In the genomic region with DNA sequence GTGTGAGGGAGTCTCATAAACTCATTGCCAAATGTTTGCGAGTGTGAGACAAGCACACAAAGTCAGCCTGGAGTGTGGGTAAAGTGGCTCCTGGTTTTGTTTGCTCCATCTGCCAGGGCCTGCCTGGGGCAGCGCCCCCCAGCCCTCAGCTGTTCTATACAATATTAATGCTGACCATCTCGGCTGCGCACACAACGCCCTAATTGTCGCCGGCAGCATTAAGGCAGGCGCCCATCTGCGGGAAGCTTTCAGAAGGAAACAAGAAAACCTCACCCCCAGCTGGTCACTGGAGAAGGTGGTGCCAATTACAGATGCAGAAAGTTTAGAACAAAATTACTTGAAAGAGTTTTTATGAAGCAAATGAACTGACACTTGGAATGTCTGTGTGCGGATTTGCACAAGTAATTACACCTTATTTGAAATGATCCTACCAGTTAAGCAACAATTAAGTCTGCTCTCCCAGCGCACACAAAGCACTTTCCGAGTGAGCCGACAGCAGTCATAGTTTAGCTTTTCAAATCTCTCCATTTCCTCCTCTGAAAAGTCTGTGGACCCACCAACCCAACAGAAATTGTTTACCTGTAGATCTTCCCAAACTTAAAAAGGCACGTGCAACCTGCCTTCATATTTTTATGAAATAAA, we compare ENCODE assay signal across 11 mouse cellular contexts. TPM values are rescaled to one million over a fixed set of nuclear protein-coding genes. Genes with fewer than 3 reads are reported as not detected.
DNase-seq lines count a peak whose midpoint lies in the region; ATAC-seq and TF ChIP-seq lines count a peak whose summit lies in the region.
"Had no signal": no experiment of that assay in that cellular context is flagged by ENCODE, and none has a peak within 500 bp of the region (broad histone marks: within the 10 kb centered on the region; RNA-seq: fewer than 3 reads in every experiment).

No protein-coding gene starts in this region.

- no peaks in the 10 kb centered on the region for H3K9me3 ChIP-seq in forebrain, postnatal 0 days (ENCODE audit: low read length)
- no peaks in the 10 kb centered on the region for H3K9me3 ChIP-seq in midbrain, embryonic 11.5 days (ENCODE audit: control insufficient read depth, low read length)
- no peaks in the 10 kb centered on the region for H3K9me3 ChIP-seq in neural tube, embryonic 15.5 days (replicated peaks)

- WGBS in forebrain, postnatal 0 days: 4% methylated on average over 14 of the region's 14 CpGs
- 13% methylated on average over 14 of the region's 14 CpGs for WGBS in midbrain, embryonic 11.5 days
- WGBS in neural tube, embryonic 15.5 days: 10% methylated on average over 14 of the region's 14 CpGs

- peak overlapping the region; percentile 3; the same call in 1 of the 2 replicates for H3K4me3 ChIP-seq in forebrain, postnatal 0 days (ENCODE audit: low read depth, low read length)
- H3K4me3 ChIP-seq in midbrain, embryonic 11.5 days (ENCODE audit: low read depth, low read length): peak overlapping the region; percentile 46
- peak overlapping the region; percentile 15; the same call in 1 of the 2 replicates for H3K4me3 ChIP-seq in neural tube, embryonic 15.5 days (replicated peaks)

- peak; percentile 3; the same call in 1 of the 2 replicates for ATAC-seq in forebrain, postnatal 0 days
- peak; percentile 53 for ATAC-seq in midbrain, embryonic 11.5 days (ENCODE audit: low FRiP score)
- ATAC-seq in neural tube, embryonic 15.5 days (ENCODE audit: low FRiP score): no peak

- peak overlapping the region; percentile 66 for H3K27ac ChIP-seq in forebrain, postnatal 0 days (ENCODE audit: low read depth, low read length)
- peak overlapping the region; percentile 96 for H3K27ac ChIP-seq in midbrain, embryonic 11.5 days (ENCODE audit: low read depth, low read length)
- H3K27ac ChIP-seq in neural tube, embryonic 15.5 days (replicated peaks): peak overlapping the region; percentile 81

- intact Hi-C loops in heart, postnatal 36 days (cut with DNase I): no loop called here

- peak overlapping the region; percentile 26 for H3K4me2 ChIP-seq in forebrain, postnatal 0 days (ENCODE audit: low read depth)
- peak overlapping the region; percentile 68 for H3K4me2 ChIP-seq in midbrain, embryonic 11.5 days
- H3K4me2 ChIP-seq in neural tube, embryonic 15.5 days: peak overlapping the region; percentile 62

- H3K36me3 ChIP-seq in forebrain, postnatal 0 days (ENCODE audit: insufficient read depth): no peaks in the 10 kb centered on the region
- H3K36me3 ChIP-seq in midbrain, embryonic 11.5 days (ENCODE audit: control insufficient read depth, insufficient read depth, low read length): no peaks in the 10 kb centered on the region
- no peaks in the 10 kb centered on the region for H3K36me3 ChIP-seq in neural tube, embryonic 15.5 days

- TF ChIP-seq CTCF in forebrain, postnatal 0 days (IDR thresholded peaks at IDR 0.05; ENCODE audit: low read depth): no peak

- H3K4me1 ChIP-seq in forebrain, postnatal 0 days (ENCODE audit: insufficient read depth): peaks cover 20% of the 10 kb centered on the region
- H3K4me1 ChIP-seq in midbrain, embryonic 11.5 days (ENCODE audit: control insufficient read depth, insufficient read depth, low read length): peaks cover 25% of the 10 kb centered on the region
- peaks cover 48% of the 10 kb centered on the region for H3K4me1 ChIP-seq in neural tube, embryonic 15.5 days

- H3K9ac ChIP-seq in forebrain, postnatal 0 days: peak overlapping the region; percentile 19; the same call in 1 of the 2 replicates
- H3K9ac ChIP-seq in midbrain, embryonic 11.5 days (ENCODE audit: low read length): peak overlapping the region; percentile 74
- H3K9ac ChIP-seq in neural tube, embryonic 15.5 days (replicated peaks): no peak overlapping the region

- peak; percentile 61 for DNase-seq in heart, adult 11 months
- DNase-seq in heart, postnatal 36 days: no peak
- DNase-seq in forebrain, postnatal 0 days: peak; percentile 33
- DNase-seq in midbrain, embryonic 11.5 days (ENCODE audit: low spot score, missing footprints): peak; percentile 92
- no peak for DNase-seq in cerebellum, adult 9-10 months
- no peak for DNase-seq in urinary bladder, postnatal 25 days (ENCODE audit: low spot score)
- DNase-seq in urinary bladder, adult 2 months (ENCODE audit: low spot score): no peak
- DNase-seq: layer of hippocampus, postnatal 36 days had no signal

- H3K27me3 ChIP-seq in forebrain, postnatal 0 days (ENCODE audit: insufficient read depth, low read length): no peaks in the 10 kb centered on the region
- no peaks in the 10 kb centered on the region for H3K27me3 ChIP-seq in midbrain, embryonic 11.5 days (ENCODE audit: control insufficient read depth, insufficient read depth, low read length)
- H3K27me3 ChIP-seq in neural tube, embryonic 15.5 days (replicated peaks): no peaks in the 10 kb centered on the region

RNA-seq across cellular contexts. Expression of a gene that starts 0.9 kb away (rescaled TPM):
- not detected for total RNA-seq in heart, postnatal 36 days (2021)
- total RNA-seq in forebrain, postnatal 0 days (2014; rRNA removed): 39.0 and 55.0 TPM in 2 replicates
- polyA plus RNA-seq in forebrain, postnatal 0 days (2015; fragmentation: Nextera tagmentation; extraction: Ambion mirVana): 4.0 and 6.7 TPM in 2 replicates
- 28.7 and 31.0 TPM in 2 replicates for polyA plus RNA-seq in midbrain, embryonic 11.5 days (2014; fragmentation: Nextera tagmentation; extraction: Ambion mirVana)
- 11.3 and 15.1 TPM in 2 replicates for polyA plus RNA-seq in neural tube, embryonic 15.5 days (2015; fragmentation: Nextera tagmentation; extraction: Ambion mirVana)
- 0.03 and 0.06 TPM in 2 replicates for polyA plus RNA-seq in urinary bladder, adult 2 months (2012; rRNA removed)
- total RNA-seq: heart, postnatal 4 days had no signal
- polyA plus RNA-seq: kidney, embryonic 14.5 days had no signal

RNA-seq across cellular contexts. Expression of a gene that starts 49.2 kb away (rescaled TPM):
- not detected for total RNA-seq in heart, postnatal 36 days (2021)
- total RNA-seq in forebrain, postnatal 0 days (2014; rRNA removed): 114 and 134 TPM in 2 replicates
- polyA plus RNA-seq in forebrain, postnatal 0 days (2015; fragmentation: Nextera tagmentation; extraction: Ambion mirVana): 51.3 and 62.5 TPM in 2 replicates
- polyA plus RNA-seq in midbrain, embryonic 11.5 days (2014; fragmentation: Nextera tagmentation; extraction: Ambion mirVana): 21.7 and 22.9 TPM in 2 replicates
- 72.5 and 87.0 TPM in 2 replicates for polyA plus RNA-seq in neural tube, embryonic 15.5 days (2015; fragmentation: Nextera tagmentation; extraction: Ambion mirVana)
- polyA plus RNA-seq in urinary bladder, adult 2 months (2012; rRNA removed): 0.18 and 0.24 TPM in 2 replicates

Comparison
In these comparisons a context has a peak if more than half of its experiments do, and no peak if none do; other contexts are left out.
1. DNase-seq: peak in heart, adult 11 months (single experiment), forebrain, postnatal 0 days (single experiment) and midbrain, embryonic 11.5 days (single experiment); none in heart, postnatal 36 days (0 of 2), cerebellum, adult 9-10 months (single experiment), urinary bladder, postnatal 25 days (single experiment) and urinary bladder, adult 2 months (single experiment).
2. RNA of a gene that starts 49.2 kb away (polyA plus RNA-seq): 72.5 to 87.0 TPM in neural tube, embryonic 15.5 days, 51.3 to 62.5 TPM in forebrain, postnatal 0 days and 21.7 to 22.9 TPM in midbrain, embryonic 11.5 days; 0.18 to 0.24 TPM in urinary bladder, adult 2 months; every median in the first group is over 10 times any median in the second.
3. Peak in every context shown above with its lines, with median percentiles within 50 percentile points of each other: H3K27ac ChIP-seq, H3K4me2 ChIP-seq and H3K4me3 ChIP-seq.